Mouse (Mus musculus) inflammation-experienced regulatory T-cells, adult 6 months (primary cell): ENCODE results near the gene Tmem212. TPM values are rescaled to one million over a fixed set of nuclear protein-coding genes. Genes with fewer than 3 reads are reported as not detected.
"Not testable (repeated sequence)": the region's sequence is repeated elsewhere in the genome, so short reads cannot be mapped to it uniquely, and the experiment has no call there.

ENCODE experiments used
- ATAC-seq: one replicate; pipeline ENCODE4 v1.8.0; 2017
- polyA plus RNA-seq, 3 experiments: library from polyadenylated mRNA; unstranded; fragments of 100-300 nt; shearing (Covaris generic); gene quantifications; one replicate each; pipeline ENCODE4 v1.2.1; 2017

The Tmem212 gene
- polyA plus RNA-seq, result not detected

GRCm38 (mm10) chr3:27896318-27896892 lies at the start of gene Tmem212:
Tmem212 (minus strand) TSS chr3:27896368.
- no peak for ATAC-seq

GRCm38 (mm10) chr3:27945397-27945796 lies 49.2 kb upstream of the Tmem212 start:
- ATAC-seq, result not testable (repeated sequence)

GRCm38 (mm10) chr3:27942991-27943390 lies 46.8 kb upstream of the Tmem212 start:
- no peak for ATAC-seq

GRCm38 (mm10) chr3:27941634-27942033 lies 45.5 kb upstream of the Tmem212 start:
- ATAC-seq, result no peak

- no peak for ATAC-seq
Measured at GRCm38 (mm10) chr3:27938381-27939323, 42.5 kb upstream of the Tmem212 start, which contains the start of gene Pld1. Pld1 (plus strand) TSS chr3:27938695.

- ATAC-seq, result no peak
Measured at GRCm38 (mm10) chr3:27937144-27938110, 41.3 kb upstream of the Tmem212 start.

- ATAC-seq, result no peak
Measured at GRCm38 (mm10) chr3:27936731-27937130, 40.6 kb upstream of the Tmem212 start.

- ATAC-seq, result no peak
Measured at GRCm38 (mm10) chr3:27935644-27936043, 39.5 kb upstream of the Tmem212 start.

- no peak for ATAC-seq
Measured at GRCm38 (mm10) chr3:27932391-27932790, 36.2 kb upstream of the Tmem212 start.

GRCm38 (mm10) chr3:27929219-27929618 lies 33.1 kb upstream of the Tmem212 start:
- ATAC-seq, result no peak

- ATAC-seq, result no peak
Measured at GRCm38 (mm10) chr3:27924037-27924436, 27.9 kb upstream of the Tmem212 start.

GRCm38 (mm10) chr3:27921268-27922020 lies 25.3 kb upstream of the Tmem212 start:
- no peak for ATAC-seq

- no peak for ATAC-seq
Measured at GRCm38 (mm10) chr3:27918656-27919436, 22.7 kb upstream of the Tmem212 start.

GRCm38 (mm10) chr3:27909016-27909415 lies 12.8 kb upstream of the Tmem212 start:
- no peak for ATAC-seq

- ATAC-seq, result no peak
Measured at GRCm38 (mm10) chr3:27908316-27908715, 12.1 kb upstream of the Tmem212 start.

GRCm38 (mm10) chr3:27907301-27907700 lies 11.1 kb upstream of the Tmem212 start:
- ATAC-seq, result no peak

- ATAC-seq, result no peak
Measured at GRCm38 (mm10) chr3:27906647-27907209, 10.6 kb upstream of the Tmem212 start.

GRCm38 (mm10) chr3:27904659-27905330 lies 8.6 kb upstream of the Tmem212 start:
- ATAC-seq, result no peak

GRCm38 (mm10) chr3:27901846-27902245 lies 5.7 kb upstream of the Tmem212 start:
- ATAC-seq, result no peak
